Mouse (Mus musculus) lung, adult 2 months (tissue): Measurements from ENCODE around the gene Gpatch11.

Source experiments
- CTCF ChIP-seq: fragments of 200-500 bp; IDR thresholded peaks from 2 replicates; pipeline ENCODE4 v1.5.1; 2011; ENCODE audit warnings: mild to moderate bottlenecking, low read length, control low read depth; ENCODE audit not compliant: insufficient read depth
- POLR2A ChIP-seq: fragments of 200-500 bp; IDR thresholded peaks from 2 replicates; pipeline ENCODE4 v1.6.1; 2011; ENCODE audit warnings: low read depth, mild to moderate bottlenecking, control low read depth, low read length, borderline replicate concordance; ENCODE audit errors: extremely low read depth

DNA sequence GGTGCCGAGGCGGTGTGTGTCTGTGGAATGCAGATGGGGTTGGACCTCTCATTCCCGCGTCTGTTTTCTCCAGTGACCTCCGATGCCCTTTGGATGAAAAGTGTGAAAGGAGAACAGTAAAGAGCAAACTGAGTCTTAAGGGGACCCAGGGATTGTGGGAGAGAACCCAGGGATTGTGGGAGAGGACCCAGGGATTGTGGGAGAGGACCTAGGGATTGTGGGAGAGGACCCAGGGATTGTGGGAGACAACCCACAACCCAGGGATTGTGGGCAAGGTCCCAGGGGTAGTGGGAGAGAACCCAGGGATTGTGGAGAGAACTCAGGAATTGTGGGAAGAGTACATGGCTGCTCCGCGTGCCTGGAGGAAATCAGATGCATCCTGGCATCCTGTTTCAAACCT is 59.6 kb downstream of the Gpatch11 start:
- no peak for TF ChIP-seq CTCF
- TF ChIP-seq POLR2A: no peak
